ENCODE assay signal across 15 mouse cellular contexts in genomic region chr9:63606594-63606993, GRCm38 (mm10). TPM values are rescaled to one million over a fixed set of nuclear protein-coding genes. Genes with fewer than 3 reads are reported as not detected.
DNase-seq lines count a peak whose midpoint lies in the region; ATAC-seq and TF ChIP-seq lines count a peak whose summit lies in the region.
"Had no signal": no experiment of that assay in that cellular context is flagged by ENCODE, and none has a peak within 500 bp of the region (broad histone marks: within the 10 kb centered on the region; RNA-seq: fewer than 3 reads in every experiment).

No protein-coding gene starts in this region.

- TF ChIP-seq EP300 in CH12.LX (IDR thresholded peaks at IDR 0.05; ENCODE audit: low read length), result no peak

- H3K4me2 ChIP-seq in CH12.LX (ENCODE audit: insufficient read depth, low read depth, poor library complexity, severe bottlenecking), result no peak overlapping the region
- no peak overlapping the region for H3K4me2 ChIP-seq in heart, embryonic 11.5 days
- H3K4me2 ChIP-seq: limb, embryonic 13.5 days had no signal

- H3K4me1 ChIP-seq in CH12.LX (ENCODE audit: control insufficient read depth in 1 of 2, insufficient read depth in 2 of 2), result peaks cover 6 to 46% of the 10 kb centered on the region in 2 experiments
- H3K4me1 ChIP-seq in heart, embryonic 11.5 days (ENCODE audit: control insufficient read depth, insufficient read depth, low read length), result peaks cover 29% of the 10 kb centered on the region

- ATAC-seq in heart, embryonic 11.5 days (replicated peaks; ENCODE audit: insufficient number of reproducible peaks, low FRiP score, low TSS enrichment), result no peak

- no peaks in the 10 kb centered on the region for H3K27me3 ChIP-seq in CH12.LX (replicated peaks)
- no peaks in the 10 kb centered on the region for H3K27me3 ChIP-seq in heart, embryonic 11.5 days (ENCODE audit: control insufficient read depth, insufficient read depth, low read length)
- H3K27me3 ChIP-seq: limb, embryonic 13.5 days had no signal

- in situ Hi-C loops in CH12.LX (cut with MboI; ENCODE audit: low pct_ligation_motif_present, low pct_unique_long_range_greater_than_20kb, low sequenced_read_pairs), result no loop called here

- no peak for TF ChIP-seq POLR2A in CH12.LX (IDR thresholded peaks at IDR 0.05; ENCODE audit: low read depth, low read length)
- no peak for TF ChIP-seq POLR2A in brain, embryonic 14.5 days (IDR thresholded peaks at IDR 0.05; ENCODE audit: borderline replicate concordance, extremely low read depth, insufficient read depth, insufficient read length, poor library complexity, severe bottlenecking)

- DNase-seq in layer of hippocampus, adult 2 months (ENCODE audit: low spot score in 2 of 2), result no peak
- DNase-seq in layer of hippocampus, postnatal 14 days (ENCODE audit: low spot score in 2 of 2), result no peak
- peak; percentile 31 for DNase-seq in 416B (ENCODE audit: low read depth)
- DNase-seq in CH12.LX (ENCODE audit: extremely low read depth), result no peak
- DNase-seq in brain, embryonic 14.5 days (ENCODE audit: low read depth), result no peak
- no peak for DNase-seq in kidney, postnatal 10 days
- DNase-seq: adrenal gland, adult 2 months; cerebellum, postnatal 25 days; heart, adult 11 months; heart, postnatal 36 days; layer of hippocampus, postnatal 36 days; thymus, adult 18-20 months had no signal

- peaks cover 27% of the 10 kb centered on the region for H3K79me2 ChIP-seq in CH12.LX (replicated peaks; ENCODE audit: control insufficient read depth, extremely low read depth, insufficient read depth, poor library complexity, severe bottlenecking)

- dilution Hi-C loops in CH12.LX (cut with MboI; ENCODE audit: extremely low pct_ligation_motif_present, extremely low pct_unique_long_range_greater_than_20kb, low sequenced_read_pairs), result no loop called here

- H3K9ac ChIP-seq in CH12.LX (ENCODE audit: insufficient read depth, low read depth), result no peak overlapping the region
- no peak overlapping the region for H3K9ac ChIP-seq in heart, embryonic 11.5 days (ENCODE audit: low read depth, low read length)
- H3K9ac ChIP-seq: limb, embryonic 13.5 days had no signal

- H3K4me3 ChIP-seq in layer of hippocampus, adult 2 months, result no peak overlapping the region
- no peak overlapping the region for H3K4me3 ChIP-seq in CH12.LX (replicated peaks in 1 of 3; ENCODE audit: low read depth in 2 of 3, low read length in 2 of 3, poor library complexity in 1 of 3)
- no peak overlapping the region for H3K4me3 ChIP-seq in heart, embryonic 11.5 days (ENCODE audit: low read depth, low read length)
- H3K4me3 ChIP-seq: limb, embryonic 13.5 days had no signal

- H3K36me3 ChIP-seq in CH12.LX (replicated peaks in 1 of 2; ENCODE audit: control insufficient read depth in 1 of 2, insufficient read depth in 1 of 2, low read length in 1 of 2), result peaks cover 0 to 42% of the 10 kb centered on the region in 2 experiments
- H3K36me3 ChIP-seq in heart, embryonic 11.5 days (ENCODE audit: control insufficient read depth, insufficient read depth, low read length), result no peaks in the 10 kb centered on the region
- H3K36me3 ChIP-seq: limb, embryonic 13.5 days had no signal

- no peak; the same call in 1 of the 2 replicates for TF ChIP-seq RAD21 in CH12.LX (IDR thresholded peaks at IDR 0.05; ENCODE audit: low read depth, low read length)

- TF ChIP-seq CTCF in layer of hippocampus, adult 2 months (conservative IDR thresholded peaks at IDR 0.05), result peak; percentile 57
- TF ChIP-seq CTCF in CH12.LX (conservative IDR thresholded peaks at IDR 0.05 in 1 of 2, IDR thresholded peaks at IDR 0.05 in 1 of 2; ENCODE audit: low read depth in 2 of 2, low read length in 2 of 2), result peak; percentile 13 to 36; a peak in 3 of 4 replicates
- TF ChIP-seq CTCF in brain, embryonic 14.5 days (IDR thresholded peaks at IDR 0.05; ENCODE audit: borderline replicate concordance, extremely low read depth, insufficient read depth, insufficient read length), result peak; percentile 14; the same call in 1 of the 2 replicates

- peaks cover 4% of the 10 kb centered on the region for H3K9me3 ChIP-seq in CH12.LX (replicated peaks; ENCODE audit: low read length)
- H3K9me3 ChIP-seq in heart, embryonic 11.5 days (replicated peaks; ENCODE audit: control insufficient read depth, low read length), result no peaks in the 10 kb centered on the region
- H3K9me3 ChIP-seq: limb, embryonic 13.5 days had no signal

- no peak overlapping the region for H3K27ac ChIP-seq in layer of hippocampus, adult 2 months
- H3K27ac ChIP-seq in CH12.LX (ENCODE audit: insufficient read depth, low read depth), result no peak overlapping the region
- no peak overlapping the region for H3K27ac ChIP-seq in heart, embryonic 11.5 days (ENCODE audit: low read depth, low read length)
- H3K27ac ChIP-seq: limb, embryonic 13.5 days had no signal

- WGBS in heart, embryonic 11.5 days (ENCODE audit: insufficient replicate concordance), result 76% methylated on average over 2 of the region's 2 CpGs

TF ChIP-seq in CH12.LX, 34 proteins besides CTCF, POLR2A, EP300 and RAD21:
- TF ChIP-seq SMC3 (IDR thresholded peaks at IDR 0.05; ENCODE audit: low read depth, low read length) (peak; percentile 4; the same call in 1 of the 2 replicates), E2F4 (IDR thresholded peaks at IDR 0.05; ENCODE audit: insufficient replicate concordance, low read depth, low read length) (no peak)

RNA-seq across cellular contexts. Expression of gene Aagab, which starts 4.1 kb away (rescaled TPM):
- total RNA-seq in layer of hippocampus, adult 2 months (2021), result 10 to 100 TPM; 60.3 to 61.0 TPM
- 10 to 100 TPM; 47.8 to 58.7 TPM for total RNA-seq in layer of hippocampus, postnatal 14 days (2021)
- total RNA-seq in CH12.LX (2012; rRNA removed) (14.3 and 14.5 TPM in 2 replicates), CH12.LX (2014; rRNA removed) (14.3 and 14.5 TPM in 2 replicates)
- polyA plus RNA-seq in CH12.LX (2012; ENCODE audit: insufficient read length, low read depth), result 27.8 and 36.6 TPM in 2 replicates
- polyA plus RNA-seq in brain, embryonic 14.5 days (2012; rRNA removed), result 24.9 and 27.9 TPM in 2 replicates
- polyA plus RNA-seq in heart, embryonic 11.5 days (2014; fragmentation: Nextera tagmentation; extraction: Ambion mirVana), result 20.9 and 25.9 TPM in 2 replicates

RNA-seq across cellular contexts. Expression of gene Iqch, which starts 4.3 kb away (rescaled TPM):
- total RNA-seq in layer of hippocampus, adult 2 months (2021), result under 1 TPM in 1 of 2 experiments, not detected in 1; 0.10 TPM
- total RNA-seq in layer of hippocampus, postnatal 14 days (2021), result under 1 TPM; 0.14 to 0.16 TPM
- total RNA-seq in CH12.LX (2012; rRNA removed), result 0.04 TPM in 2 replicates
- total RNA-seq in CH12.LX (2014; rRNA removed), result 0.08 and 0.15 TPM in 2 replicates
- polyA plus RNA-seq in CH12.LX (2012; ENCODE audit: insufficient read length, low read depth), result 0.18 and 0.21 TPM in 2 replicates
- polyA plus RNA-seq in brain, embryonic 14.5 days (2012; rRNA removed), result 0.04 and 0.11 TPM in 2 replicates
- 0.11 TPM in 1 of 2 replicates, not detected in the other for polyA plus RNA-seq in heart, embryonic 11.5 days (2014; fragmentation: Nextera tagmentation; extraction: Ambion mirVana)
- total RNA-seq: heart, postnatal 36 days had no signal
- polyA plus RNA-seq: adrenal gland, adult 2 months; embryonic facial prominence, embryonic 11.5 days had no signal
